Mouse (Mus musculus): ENCODE data around the gene Krtap1-5. TPM values are rescaled to one million over a fixed set of nuclear protein-coding genes. Genes with fewer than 3 reads are reported as not detected.
"Not testable (repeated sequence)": the region's sequence is repeated elsewhere in the genome, so short reads cannot be mapped to it uniquely, and the experiment has no call there.

Gene Krtap1-5
- not detected in 2 replicates for polyA plus RNA-seq (2012; rRNA removed)

- H3K4me1 ChIP-seq (ENCODE audit: control insufficient read depth, insufficient read depth, low read length), result no peaks in the 10 kb centered on the region
- WGBS, result 72% methylated on average over 6 of the region's 6 CpGs
- no peak for DNase-seq
- no peak within 1 kb of the TSS for H3K4me3 ChIP-seq (replicated peaks; ENCODE audit: extremely low read depth, low read depth, low read length)
- TF ChIP-seq CTCF (IDR thresholded peaks at IDR 0.05; ENCODE audit: insufficient read depth, low read length) (no peak), POLR2A (IDR thresholded peaks at IDR 0.05; ENCODE audit: borderline replicate concordance, extremely low read depth, low read depth, low read length) (no peak)
Observed at GRCm38 (mm10) chr11:99580636-99581035, at the start of gene Krtap1-5. Gene Krtap1-5, minus strand, starts transcription at chr11:99581016.

GRCm38 (mm10) chr11:99628138-99628537, 47.3 kb upstream of the Krtap1-5 start, which contains the start of gene Krtap4-1:
Gene Krtap4-1, minus strand, starts transcription at chr11:99628238.
- whole genome bisulfite sequencing, result 82% methylated on average over 4 of the region's 4 CpGs

GRCm38 (mm10) chr11:99620335-99620734, 39.5 kb upstream of the Krtap1-5 start, which contains the start of gene Gm11562:
Gene Gm11562, minus strand, starts transcription at chr11:99620435.
- TF ChIP-seq POLR2A (IDR thresholded peaks at IDR 0.05; ENCODE audit: borderline replicate concordance, extremely low read depth, low read depth, low read length), result no peak
- TF ChIP-seq CTCF (IDR thresholded peaks at IDR 0.05; ENCODE audit: insufficient read depth, low read length), result no peak
- Histone ChIP-seq H3K4me1 (ENCODE audit: control insufficient read depth, insufficient read depth, low read length) (no peaks in the 10 kb centered on the region), H3K4me3 (replicated peaks; ENCODE audit: extremely low read depth, low read depth, low read length) (no peak within 1 kb of the TSS)
- WGBS, result 74% methylated on average over 2 of the region's 2 CpGs
- no peak for DNase-seq

More at GRCm38 (mm10) chr11:99628138-99628537, 47.3 kb upstream of the Krtap1-5 start, which contains the start of gene Krtap4-1:
- no peak for DNase-seq
- TF ChIP-seq POLR2A (IDR thresholded peaks at IDR 0.05; ENCODE audit: borderline replicate concordance, extremely low read depth, low read depth, low read length) (no peak), CTCF (IDR thresholded peaks at IDR 0.05; ENCODE audit: insufficient read depth, low read length) (no peak)
- Histone ChIP-seq H3K4me3 (replicated peaks; ENCODE audit: extremely low read depth, low read depth, low read length) (no peak within 1 kb of the TSS), H3K4me1 (ENCODE audit: control insufficient read depth, insufficient read depth, low read length) (no peaks in the 10 kb centered on the region)

- DNase-seq, result no peak
- 58% methylated on average over 3 of the region's 3 CpGs for WGBS
- TF ChIP-seq CTCF (IDR thresholded peaks at IDR 0.05; ENCODE audit: insufficient read depth, low read length), result no peak
- no peak for TF ChIP-seq POLR2A (IDR thresholded peaks at IDR 0.05; ENCODE audit: borderline replicate concordance, extremely low read depth, low read depth, low read length)
- no peaks in the 10 kb centered on the region for H3K4me1 ChIP-seq (ENCODE audit: control insufficient read depth, insufficient read depth, low read length)
- H3K4me3 ChIP-seq (replicated peaks; ENCODE audit: extremely low read depth, low read depth, low read length), result no peak within 1 kb of the TSS
Observed at GRCm38 (mm10) chr11:99614796-99615363, 34.1 kb upstream of the Krtap1-5 start, which contains the start of gene Krtap2-4. Gene Krtap2-4, minus strand, starts transcription at chr11:99614846.

GRCm38 (mm10) chr11:99610089-99610488, 29.3 kb upstream of the Krtap1-5 start, which contains the start of gene Gm11937:
Gene Gm11937, minus strand, starts transcription at chr11:99610189.
- WGBS, result 41% methylated on average over 2 of the region's 2 CpGs
- DNase-seq, result not testable (repeated sequence)

GRCm38 (mm10) chr11:99609126-99609525, 28.3 kb upstream of the Krtap1-5 start:
- TF ChIP-seq CTCF (IDR thresholded peaks at IDR 0.05; ENCODE audit: insufficient read depth, low read length) (no peak), POLR2A (IDR thresholded peaks at IDR 0.05; ENCODE audit: borderline replicate concordance, extremely low read depth, low read depth, low read length) (no peak)
- Histone ChIP-seq H3K4me1 (ENCODE audit: control insufficient read depth, insufficient read depth, low read length) (no peaks in the 10 kb centered on the region), H3K4me3 (replicated peaks; ENCODE audit: extremely low read depth, low read depth, low read length) (no peak overlapping the region)
- 77% methylated on average over 1 of the region's 1 CpGs for WGBS
- no peak for DNase-seq

More at GRCm38 (mm10) chr11:99610089-99610488, 29.3 kb upstream of the Krtap1-5 start, which contains the start of gene Gm11937:
- not testable (repeated sequence) for H3K4me1 ChIP-seq (ENCODE audit: control insufficient read depth, insufficient read depth, low read length); H3K4me3 ChIP-seq (replicated peaks; ENCODE audit: extremely low read depth, low read depth, low read length)

- H3K4me3 ChIP-seq (replicated peaks; ENCODE audit: extremely low read depth, low read depth, low read length); DNase-seq; H3K4me1 ChIP-seq (ENCODE audit: control insufficient read depth, insufficient read depth, low read length): not testable (repeated sequence)
- 48% methylated on average over 1 of the region's 1 CpGs for WGBS
Observed at GRCm38 (mm10) chr11:99603208-99603607, 22.4 kb upstream of the Krtap1-5 start, which contains the start of gene Gm11938. Gene Gm11938, minus strand, starts transcription at chr11:99603308.

- not testable (repeated sequence) for H3K4me1 ChIP-seq (ENCODE audit: control insufficient read depth, insufficient read depth, low read length); H3K4me3 ChIP-seq (replicated peaks; ENCODE audit: extremely low read depth, low read depth, low read length); DNase-seq
- WGBS, result 71% methylated on average over 6 of the region's 6 CpGs
Observed at GRCm38 (mm10) chr11:99597742-99598141, 16.9 kb upstream of the Krtap1-5 start, which contains the start of gene Krtap9-3. Gene Krtap9-3, minus strand, starts transcription at chr11:99598105.

GRCm38 (mm10) chr11:99590981-99591380, 10.2 kb upstream of the Krtap1-5 start, which contains the start of gene Krtap1-3:
Gene Krtap1-3, minus strand, starts transcription at chr11:99591339.
- TF ChIP-seq POLR2A (IDR thresholded peaks at IDR 0.05; ENCODE audit: borderline replicate concordance, extremely low read depth, low read depth, low read length) (no peak), CTCF (IDR thresholded peaks at IDR 0.05; ENCODE audit: insufficient read depth, low read length) (no peak)
- Histone ChIP-seq H3K4me1 (ENCODE audit: control insufficient read depth, insufficient read depth, low read length) (no peaks in the 10 kb centered on the region), H3K4me3 (replicated peaks; ENCODE audit: extremely low read depth, low read depth, low read length) (no peak within 1 kb of the TSS)
- 76% methylated on average over 6 of the region's 6 CpGs for WGBS
- no peak for DNase-seq

- no peak for DNase-seq
- 78% methylated on average over 7 of the region's 7 CpGs for WGBS
- TF ChIP-seq CTCF (IDR thresholded peaks at IDR 0.05; ENCODE audit: insufficient read depth, low read length) (no peak), POLR2A (IDR thresholded peaks at IDR 0.05; ENCODE audit: borderline replicate concordance, extremely low read depth, low read depth, low read length) (no peak)
- Histone ChIP-seq H3K4me1 (ENCODE audit: control insufficient read depth, insufficient read depth, low read length) (no peaks in the 10 kb centered on the region), H3K4me3 (replicated peaks; ENCODE audit: extremely low read depth, low read depth, low read length) (no peak overlapping the region)
Observed at GRCm38 (mm10) chr11:99585096-99585495, 4.3 kb upstream of the Krtap1-5 start.
